Mouse (Mus musculus) skeletal muscle tissue, adult 2 months (tissue): ENCODE data around the gene Tenm4.

Source experiments
- DNase-seq: peaks from one replicate; pipeline ENCODE4 v3.0.0-alpha.2; 2012; ENCODE audit warnings: low read depth, low spot score

Gene Tenm4

DNA sequence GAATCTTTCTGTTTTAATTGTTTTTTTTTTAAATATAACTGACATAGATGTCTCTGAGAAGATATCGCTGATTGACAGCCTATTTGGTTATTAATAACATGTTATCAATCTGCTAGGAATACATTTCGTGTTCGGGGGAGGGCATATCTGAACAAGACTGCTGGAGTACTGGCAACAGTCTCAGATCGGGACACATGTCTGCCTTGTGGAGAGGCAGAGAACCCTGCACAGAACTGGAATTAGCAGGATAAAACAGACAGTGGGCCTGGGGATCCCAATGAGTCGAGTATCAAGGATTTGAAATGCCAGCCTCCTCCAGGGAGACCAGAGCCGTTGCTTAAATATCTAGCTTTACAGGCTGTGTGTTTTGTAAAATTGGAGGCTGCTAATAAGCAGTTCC lies 299.8 kb downstream of the Tenm4 start:
- DNase-seq = no peak

DNA sequence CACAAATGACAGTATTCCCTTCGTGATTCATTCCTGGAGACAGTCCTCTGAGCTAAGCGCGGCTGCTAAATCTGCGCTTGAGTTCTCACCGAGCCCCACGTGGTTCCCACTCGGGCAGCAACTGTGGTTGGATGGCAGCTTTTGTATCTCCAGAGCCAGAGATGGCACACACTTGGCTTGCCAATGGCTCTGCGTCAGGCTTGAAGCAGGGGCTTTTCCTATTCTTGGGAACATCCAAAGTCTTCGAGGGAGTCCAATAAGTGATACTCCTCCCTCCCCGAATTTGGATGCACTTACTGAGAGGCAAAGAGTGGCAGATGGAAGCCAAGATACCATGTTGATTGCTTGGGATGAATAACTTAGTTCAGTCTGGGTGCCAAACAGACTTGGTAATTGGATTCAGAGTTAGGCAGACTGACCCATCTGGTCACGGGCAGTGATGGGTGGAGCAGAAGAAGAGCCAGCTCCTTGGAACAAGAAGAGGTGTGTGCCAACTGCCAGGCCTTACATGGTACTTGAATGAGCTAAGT lies 303.6 kb downstream of the Tenm4 start:
- DNase-seq = no peak

DNA sequence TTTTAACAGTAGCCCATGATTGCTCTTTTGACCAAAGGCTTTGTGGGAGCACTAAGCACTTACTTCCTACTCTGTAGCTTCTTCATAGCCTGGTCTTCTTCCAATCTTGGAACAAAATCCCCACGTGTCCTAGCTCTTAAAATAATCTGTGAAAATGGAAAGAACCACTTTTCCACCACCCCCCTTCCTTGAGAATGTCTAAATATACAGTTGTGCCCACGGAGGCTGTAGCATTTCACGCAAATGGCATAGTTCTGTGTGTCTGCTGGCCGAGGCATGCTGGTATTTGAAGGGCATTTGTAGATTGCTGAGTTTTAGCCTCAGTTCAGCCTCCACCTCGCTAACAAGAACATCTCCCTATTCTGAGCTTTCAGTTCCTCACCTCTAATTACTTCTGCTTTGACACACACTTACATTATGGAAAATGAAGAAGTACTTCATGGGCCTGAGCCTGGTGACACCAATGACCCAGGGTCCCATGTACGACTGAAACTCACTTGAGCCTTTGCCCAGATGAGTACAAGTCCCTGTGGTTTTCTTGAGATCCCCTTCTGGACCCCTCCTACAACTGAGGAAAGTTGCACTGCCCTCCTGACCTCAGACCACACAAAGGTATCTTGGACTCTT lies 306.1 kb downstream of the Tenm4 start:
- DNase-seq = no peak

DNA sequence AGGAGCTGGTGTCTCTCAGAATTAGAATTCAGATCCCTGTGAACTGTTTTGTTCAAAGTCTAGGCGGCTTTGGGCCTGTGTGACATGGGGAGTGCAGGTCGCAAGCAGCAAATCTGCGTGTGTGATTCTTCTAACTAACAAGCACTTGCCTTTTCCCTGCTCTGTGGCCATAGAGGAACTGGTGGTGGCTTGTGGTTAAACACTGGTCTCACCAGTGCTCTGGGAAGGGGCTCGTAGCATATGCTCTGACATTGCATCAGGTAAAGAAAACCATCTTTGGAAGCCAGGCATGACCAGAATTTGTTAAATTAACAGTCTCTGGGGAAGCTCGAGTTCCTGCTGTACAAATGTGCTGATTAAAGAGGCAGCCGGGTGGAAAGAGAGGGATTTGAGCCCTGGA lies 308.1 kb downstream of the Tenm4 start:
- no peak for DNase-seq

DNA sequence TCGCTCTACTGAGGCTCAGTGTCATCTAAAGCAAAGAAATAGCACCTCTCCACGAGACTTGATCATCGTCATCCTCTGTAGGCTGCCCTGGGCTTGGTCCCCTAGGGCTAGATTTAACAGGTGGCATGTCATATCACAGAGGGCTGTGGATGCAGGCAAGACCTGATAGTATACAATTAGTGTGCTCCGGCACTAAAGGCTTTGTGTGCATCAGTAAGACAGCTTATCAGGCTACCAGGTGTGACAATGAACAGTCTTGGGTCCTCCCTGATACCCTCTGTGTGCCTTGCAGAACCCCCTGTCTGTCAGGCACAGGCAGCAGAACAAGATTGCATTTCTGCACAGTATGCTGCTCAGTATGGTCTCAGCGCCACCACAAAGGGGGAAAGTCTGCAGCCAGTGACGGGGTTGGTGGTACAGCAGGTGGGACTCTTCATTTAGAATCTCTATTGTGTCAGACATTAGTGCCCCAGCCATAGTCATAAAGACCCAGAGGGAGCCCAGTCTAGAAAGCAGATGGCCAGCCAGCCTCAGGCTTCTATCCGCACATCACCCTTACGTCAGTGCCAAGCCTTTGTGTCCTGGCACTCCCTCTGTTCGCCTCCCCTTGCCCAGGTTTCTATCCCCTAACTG lies 309.4 kb downstream of the Tenm4 start:
- no peak for DNase-seq

DNA sequence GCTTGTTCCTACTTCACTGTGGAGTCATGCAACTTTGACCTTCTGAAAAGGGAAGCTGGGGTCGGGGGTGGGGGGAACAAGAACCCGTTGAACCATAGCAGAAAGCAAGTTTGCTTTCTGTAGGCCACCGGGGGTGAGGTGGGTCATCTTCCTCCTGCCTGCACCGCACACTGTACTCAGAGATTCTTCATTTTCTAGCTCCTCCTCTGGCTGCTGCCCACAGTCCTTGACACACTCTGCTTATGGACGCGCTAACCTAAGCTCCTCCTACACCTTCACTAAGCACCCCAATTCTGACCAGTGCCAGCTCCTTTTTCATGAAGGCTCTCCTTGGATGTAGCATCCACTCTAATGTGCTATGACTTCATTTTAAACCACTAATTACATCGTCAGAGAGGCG lies 311.9 kb downstream of the Tenm4 start:
- DNase-seq = no peak

DNA sequence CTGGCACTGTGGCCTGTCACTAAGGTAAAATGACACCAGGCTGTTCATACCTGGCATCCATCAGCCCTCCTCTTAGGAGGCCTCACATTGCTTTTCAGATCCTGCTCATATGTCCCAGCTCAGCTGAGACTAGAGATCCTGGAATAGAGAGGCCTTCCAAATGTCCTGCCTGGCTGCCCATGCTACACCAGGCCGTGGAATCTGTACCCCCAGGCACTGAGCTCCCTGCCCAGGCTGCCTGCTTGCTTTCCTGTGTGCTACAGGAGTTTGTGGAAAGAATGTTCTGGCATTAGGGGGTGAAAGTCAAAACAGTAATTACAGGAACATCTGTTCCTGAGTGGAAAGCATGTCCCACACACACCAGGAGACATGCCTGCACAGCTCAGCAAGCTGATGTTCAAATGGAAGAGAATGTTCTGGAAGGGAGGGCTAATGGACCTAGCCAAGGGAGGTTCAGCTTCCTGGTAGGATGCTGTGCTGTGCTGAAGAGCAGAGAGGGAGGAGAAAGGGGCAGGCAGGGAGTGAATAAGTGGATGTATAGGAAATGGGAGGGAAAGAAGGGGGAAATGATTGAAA lies 313.0 kb downstream of the Tenm4 start:
- peak; percentile 18 for DNase-seq

DNA sequence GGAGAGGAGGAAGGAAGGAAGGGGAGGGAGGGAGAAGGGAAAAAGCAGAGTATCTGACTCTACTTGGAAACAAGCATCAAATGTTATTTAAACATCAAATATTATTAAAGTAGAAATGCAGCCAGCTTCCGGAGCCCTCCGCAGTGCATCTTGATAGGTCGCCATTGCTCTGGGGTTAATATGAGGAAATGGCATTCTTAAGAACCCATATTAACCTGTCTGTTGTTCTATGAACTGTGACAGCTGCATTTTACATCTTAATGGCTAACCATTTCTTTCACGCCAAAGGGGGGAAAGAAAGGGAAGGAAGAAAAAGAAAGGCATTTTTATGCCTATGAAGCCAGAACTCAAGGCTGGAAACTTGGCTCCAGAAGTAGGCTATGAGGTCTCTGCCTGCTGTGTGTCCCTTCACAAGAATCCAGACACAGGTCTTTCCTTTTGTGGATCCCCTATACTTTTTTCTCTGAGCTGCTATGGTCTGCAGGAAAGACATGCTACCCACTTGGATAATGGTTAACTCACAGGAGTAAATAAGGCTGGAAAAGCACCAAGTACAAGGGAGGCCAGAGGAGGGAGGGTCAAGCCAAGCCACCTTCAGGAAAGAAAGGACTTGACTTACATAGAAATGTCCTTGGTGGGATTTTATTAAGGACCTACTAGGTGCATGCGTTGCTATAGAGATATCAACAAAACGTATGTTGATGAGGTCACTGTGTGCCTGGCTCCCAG lies 318.5 kb downstream of the Tenm4 start:
- DNase-seq = no peak

DNA sequence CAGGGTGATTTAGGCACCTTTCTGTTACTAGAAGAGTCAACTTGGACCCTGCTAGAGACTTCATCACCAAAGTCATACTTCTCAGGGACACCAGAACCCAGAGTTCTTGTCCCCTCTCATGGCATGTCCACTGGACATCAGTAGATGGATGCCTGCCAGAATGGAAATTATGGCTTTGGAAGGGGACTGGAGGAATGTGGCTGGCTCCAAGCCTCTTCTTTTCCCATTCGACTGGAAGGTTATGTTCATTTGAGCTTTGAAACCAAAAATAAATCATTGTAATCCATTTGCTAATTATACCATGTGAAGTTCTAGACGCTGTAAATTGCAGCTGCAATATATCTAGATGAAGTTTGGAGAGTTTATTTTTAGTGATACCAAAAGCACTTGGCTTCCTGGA lies 320.9 kb downstream of the Tenm4 start:
- DNase-seq = no peak

DNA sequence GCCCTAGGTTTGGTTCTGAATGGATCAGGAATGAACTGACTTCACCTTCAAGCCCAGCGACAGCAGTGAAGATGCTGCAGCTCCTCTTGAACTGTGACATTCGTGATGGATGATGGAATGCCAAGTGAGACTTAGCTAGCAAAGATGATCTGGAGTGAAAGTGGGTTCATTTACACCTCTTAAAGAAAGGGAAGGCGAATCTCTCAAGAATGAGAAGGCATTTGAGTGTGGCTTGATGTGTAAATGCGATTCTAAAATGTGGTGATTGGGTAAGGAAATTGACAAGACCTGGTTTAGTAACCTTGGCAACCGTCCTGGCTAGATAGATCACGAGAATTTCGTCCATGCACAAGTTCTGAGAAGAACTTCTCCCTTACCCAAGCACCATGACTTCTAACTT lies 321.6 kb downstream of the Tenm4 start:
- DNase-seq = no peak

DNA sequence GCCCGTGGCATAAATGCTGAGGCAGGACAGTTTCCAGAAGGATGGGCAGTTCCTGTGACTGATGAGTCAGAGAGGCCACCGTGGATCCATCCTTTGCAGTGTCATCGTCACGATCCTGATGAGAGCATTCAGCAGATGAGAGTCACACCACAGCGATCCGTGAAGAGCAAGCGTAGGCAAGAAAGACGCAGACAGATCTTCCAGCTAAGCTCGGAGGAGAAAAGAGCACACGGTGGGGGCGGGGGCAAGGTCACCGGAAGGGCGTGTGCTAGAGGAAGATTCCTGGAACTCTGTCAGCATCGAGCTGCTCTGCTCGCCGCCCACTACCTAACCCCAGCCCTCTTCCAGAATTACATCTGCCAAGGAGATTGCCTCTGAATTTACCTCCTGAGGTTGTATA lies 323.0 kb downstream of the Tenm4 start:
- no peak for DNase-seq

DNA sequence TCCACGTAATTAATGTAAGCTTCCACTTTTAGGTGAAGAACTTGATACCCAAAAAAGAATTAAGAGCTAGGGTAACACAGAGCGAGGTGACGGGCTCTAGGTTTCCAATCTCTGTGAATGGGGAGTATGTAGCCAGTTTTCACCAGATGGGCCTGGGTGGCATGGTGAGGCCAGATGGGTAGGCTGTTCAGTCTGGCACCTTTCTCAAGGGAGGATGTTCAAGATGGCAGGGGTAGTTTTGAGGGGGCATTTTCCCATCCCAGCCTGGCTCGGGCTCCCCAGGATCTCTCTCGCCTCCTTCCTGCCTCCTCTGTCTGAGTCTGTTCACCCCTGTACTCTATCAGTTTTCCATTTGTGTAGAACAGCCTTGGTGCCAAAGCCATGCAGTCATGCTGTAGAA lies 329.1 kb downstream of the Tenm4 start:
- no peak for DNase-seq

DNA sequence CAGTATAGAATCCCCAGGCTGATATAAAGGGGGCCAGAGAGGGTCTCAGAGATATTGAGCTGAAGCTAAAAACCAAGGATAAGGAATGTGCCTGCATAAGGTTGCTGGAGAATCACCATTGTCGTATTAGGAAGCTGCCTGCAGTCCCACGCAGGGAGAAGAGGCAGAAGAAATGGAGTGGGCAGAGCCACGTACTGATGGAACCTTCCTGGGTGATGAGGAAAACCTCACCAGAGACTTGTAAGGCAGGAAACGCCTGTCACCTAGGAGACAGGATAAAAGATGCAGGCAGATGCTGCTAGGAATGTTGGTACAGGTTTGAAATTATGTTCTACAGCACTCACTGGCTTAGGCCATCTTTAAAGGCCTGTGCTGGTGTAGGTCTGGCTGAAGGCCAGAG lies 329.8 kb downstream of the Tenm4 start:
- DNase-seq = no peak

DNA sequence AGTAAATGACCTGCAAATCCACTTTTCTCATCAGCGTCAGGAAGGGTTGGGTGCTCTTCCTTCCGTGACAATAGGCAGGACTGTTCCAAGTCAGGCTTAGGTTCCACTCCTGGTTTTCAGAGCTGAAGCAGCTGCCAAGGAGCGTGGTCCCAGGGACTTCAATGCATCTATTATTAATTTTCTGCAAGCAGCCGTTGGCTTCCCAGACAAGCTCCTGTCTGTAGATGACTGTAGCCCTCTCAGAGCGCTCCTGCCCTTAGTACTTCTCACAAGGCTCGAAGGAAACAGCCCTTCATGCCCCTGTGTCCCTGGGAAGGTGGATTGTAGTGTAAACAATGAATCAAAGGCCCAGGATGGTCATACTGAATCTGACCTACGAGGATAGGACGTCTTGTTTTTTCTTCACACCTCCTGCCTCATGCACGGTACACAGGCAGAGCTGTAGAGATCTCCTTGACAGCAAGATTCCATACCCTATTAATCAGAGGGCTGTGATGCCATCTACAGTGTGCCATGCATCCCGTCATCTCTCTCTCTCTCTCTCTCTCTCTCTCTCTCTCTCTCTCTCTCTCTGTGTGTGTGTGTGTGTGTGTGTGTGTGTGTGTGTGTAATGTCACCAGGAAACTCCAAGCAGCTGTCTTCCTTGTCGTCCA lies 331.4 kb downstream of the Tenm4 start:
- DNase-seq = no peak

DNA sequence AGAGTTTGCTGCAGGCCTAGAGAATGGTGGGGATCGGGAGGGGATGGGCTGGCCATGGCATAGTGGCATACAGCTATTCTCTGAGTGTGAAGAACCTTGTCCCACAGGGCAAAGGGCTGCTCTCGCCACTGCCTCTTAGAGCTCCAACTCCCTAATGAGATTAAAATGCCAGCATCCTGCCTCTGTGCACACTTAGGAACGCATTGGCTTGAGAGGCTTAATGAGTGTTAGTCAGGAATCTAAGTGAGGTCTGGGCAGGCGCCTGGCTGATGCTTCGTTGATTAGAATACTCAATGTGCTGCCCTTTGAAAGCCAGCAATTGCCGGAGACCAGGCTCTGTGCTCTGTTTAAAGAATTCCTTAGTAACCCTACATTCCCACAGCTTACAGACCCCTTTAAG lies 334.5 kb downstream of the Tenm4 start:
- no peak for DNase-seq

DNA sequence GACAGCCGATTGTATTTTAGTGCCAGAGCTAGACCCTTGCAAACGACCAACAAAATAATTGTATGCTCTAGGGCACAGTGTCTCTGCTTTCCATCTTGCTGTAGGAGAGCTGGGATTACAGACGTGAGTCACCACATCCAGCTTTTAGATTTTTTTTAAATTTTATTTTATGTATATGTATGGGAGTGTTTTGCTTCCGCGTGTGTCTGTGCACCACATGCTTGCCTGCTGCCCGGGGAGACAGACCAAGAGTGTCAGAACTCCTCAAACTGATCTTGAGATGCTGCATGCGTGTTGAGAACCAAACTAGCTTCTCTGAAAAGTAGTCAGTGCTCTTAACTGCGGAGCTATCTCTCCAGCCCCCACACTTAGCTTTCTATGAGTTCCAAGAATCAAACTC lies 336.0 kb downstream of the Tenm4 start:
- no peak for DNase-seq

DNA sequence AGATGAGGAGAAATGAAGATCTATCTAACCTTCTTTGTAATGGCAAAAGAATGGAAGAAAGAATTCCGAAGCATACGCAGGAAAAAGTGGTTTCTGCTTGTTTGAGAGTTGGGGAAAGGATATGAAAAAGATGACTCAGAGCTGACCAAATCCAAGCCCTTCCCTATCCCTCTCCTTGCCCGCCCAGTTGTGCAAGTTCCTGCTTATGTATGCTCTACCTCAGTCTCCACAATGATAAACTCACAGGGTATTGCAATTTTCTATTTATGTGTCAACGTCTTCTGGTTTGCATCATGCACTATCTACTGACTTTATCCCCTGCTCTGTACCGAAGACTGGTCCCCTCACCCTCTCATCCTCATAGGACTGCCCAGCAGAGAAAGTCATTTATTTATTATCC lies 339.4 kb downstream of the Tenm4 start:
- DNase-seq = no peak

DNA sequence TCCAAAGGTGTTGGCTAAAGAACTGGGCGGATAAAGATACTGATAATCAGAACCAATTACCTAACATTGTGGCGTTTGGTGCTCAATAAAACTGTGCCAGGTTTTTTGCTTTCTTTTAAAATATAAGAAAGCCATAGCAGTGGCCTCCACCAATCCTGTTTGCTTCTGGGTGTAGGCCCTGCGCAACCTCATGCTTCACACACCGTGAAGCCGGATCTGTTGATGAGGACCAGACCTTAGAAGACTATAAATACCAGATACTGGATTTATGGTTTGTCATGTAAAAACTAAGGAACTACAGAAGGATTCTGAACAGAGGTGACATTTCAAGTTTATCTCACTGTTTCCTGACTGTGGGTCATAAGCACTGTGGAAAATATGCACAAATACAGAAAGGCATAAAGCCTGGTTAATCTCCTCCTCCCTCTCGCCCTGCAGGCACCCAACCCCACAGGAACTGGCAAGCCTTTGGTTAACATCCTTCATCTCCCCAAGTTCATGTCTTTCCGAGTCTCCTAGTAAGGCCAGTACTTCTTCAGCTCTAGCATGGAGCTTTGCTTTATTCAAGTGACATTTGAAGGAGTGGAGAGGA lies 340.1 kb downstream of the Tenm4 start:
- DNase-seq = no peak

DNA sequence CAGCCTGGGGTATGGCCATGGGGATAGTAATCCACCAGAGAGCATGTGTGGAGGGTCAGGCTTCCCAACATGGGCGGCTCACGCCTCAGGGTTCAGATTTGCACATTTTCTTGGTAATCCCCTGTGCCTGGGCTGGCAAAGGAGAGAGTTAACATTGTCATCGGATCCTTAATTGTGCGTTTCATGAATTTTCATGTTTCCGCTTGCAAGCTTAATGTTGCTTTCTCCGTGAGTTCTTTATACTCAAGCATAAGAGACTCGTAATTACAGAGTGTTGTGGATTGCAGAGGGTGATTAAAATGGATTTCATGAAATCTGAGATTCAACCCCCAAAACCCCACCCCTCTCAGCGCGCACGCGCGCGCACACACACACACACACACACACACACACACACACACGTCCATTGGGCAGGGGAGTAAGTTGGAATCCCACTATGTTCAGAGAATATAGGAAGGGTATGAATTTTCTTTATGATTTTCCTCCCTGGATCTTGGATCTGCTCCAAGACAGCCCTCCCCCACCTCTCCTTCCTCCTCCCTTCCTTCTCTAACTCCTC lies 341.0 kb downstream of the Tenm4 start:
- no peak for DNase-seq

DNA sequence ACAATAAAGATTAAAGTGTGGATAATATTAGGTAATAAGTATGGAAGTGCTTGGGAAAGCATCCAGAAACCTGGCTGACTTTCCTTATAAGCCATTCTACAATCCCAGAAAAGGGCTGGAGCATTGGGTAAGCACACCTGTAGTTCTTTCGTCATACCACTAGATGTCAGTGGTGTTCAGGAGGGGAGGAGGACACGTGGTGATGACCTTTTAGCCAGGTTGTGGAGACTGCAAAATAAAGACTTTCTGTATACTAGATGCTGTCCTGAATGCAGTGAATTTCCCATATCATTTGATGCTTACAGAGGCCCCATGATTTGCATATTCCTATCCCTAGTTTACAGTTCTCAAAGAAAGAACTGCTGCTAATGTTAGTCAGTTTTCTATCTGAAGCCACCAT lies 348.2 kb downstream of the Tenm4 start:
- peak; percentile 33 for DNase-seq

DNA sequence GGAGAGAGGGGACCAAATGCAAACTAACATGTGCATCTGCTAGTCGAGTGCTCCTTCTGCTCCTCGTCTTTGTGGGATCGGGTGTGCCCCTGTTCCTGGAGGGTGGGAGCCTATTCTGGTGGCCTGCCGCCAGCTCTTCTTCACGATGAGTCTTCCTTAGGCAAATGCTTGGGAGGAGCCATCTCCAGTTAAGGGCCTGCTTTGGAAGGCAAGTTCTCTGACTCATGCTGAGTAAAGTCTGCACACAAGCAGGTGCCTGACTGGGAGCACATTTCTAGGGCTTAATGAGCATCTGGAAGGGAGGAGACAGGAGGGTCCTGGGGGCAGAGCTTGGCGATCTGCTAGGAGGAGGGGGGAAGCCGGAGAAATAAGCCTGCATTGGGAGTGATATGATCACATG lies 350.9 kb downstream of the Tenm4 start:
- no peak for DNase-seq
